Mouse (Mus musculus) skeletal muscle tissue, adult 2 months (tissue): ENCODE measurements around the gene Muc1.

Source experiments
- DNase-seq: peaks from one replicate; pipeline ENCODE4 v3.0.0-alpha.2; 2012; ENCODE audit warnings: low read depth, low spot score

Muc1 gene

GRCm38 (mm10) chr3:89270051-89270755 lies 41.3 kb downstream of the Muc1 start, which contains the start of gene Slc50a1:
Gene Slc50a1, minus strand, starts transcription at chr3:89270570.
- peak; percentile 67 for DNase-seq

GRCm38 (mm10) chr3:89270891-89271290 lies 42.0 kb downstream of the Muc1 start:
- DNase-seq, result peak; percentile 35

DNA sequence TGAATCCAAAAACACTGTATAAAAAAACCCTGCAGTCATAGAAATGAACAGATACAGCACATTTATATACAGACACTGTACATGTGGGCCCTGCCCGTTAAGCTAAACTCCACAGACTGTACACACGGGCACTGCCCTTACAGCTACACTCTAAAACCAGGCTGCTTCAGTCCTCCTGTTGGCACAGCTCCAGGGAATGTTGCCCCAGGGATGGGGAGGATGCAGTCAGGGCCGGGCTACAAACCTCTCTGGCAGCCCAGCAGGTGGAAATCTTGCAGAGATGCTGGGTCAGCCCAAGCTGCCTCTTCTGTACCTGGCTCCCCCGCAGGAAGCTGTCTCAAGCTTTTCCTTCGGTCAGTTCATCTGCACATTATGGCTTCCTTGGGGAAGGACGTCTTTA lies 42.9 kb downstream of the Muc1 start:
- DNase-seq, result no peak

GRCm38 (mm10) chr3:89276061-89276460 lies 47.2 kb downstream of the Muc1 start:
- DNase-seq, result no peak

- peak; percentile 82 for DNase-seq
These were observed 48.6 kb downstream of the Muc1 start for GRCm38 (mm10) chr3:89277281-89278021.

- peak; percentile 58 for DNase-seq
These were observed 49.2 kb downstream of the Muc1 start for GRCm38 (mm10) chr3:89278107-89278506.

- no peak for DNase-seq
These were observed 49.8 kb downstream of the Muc1 start for GRCm38 (mm10) chr3:89278643-89279042.

- DNase-seq, result peak; percentile 75
These were observed 50.5 kb downstream of the Muc1 start for GRCm38 (mm10) chr3:89279153-89279890.

- DNase-seq, result no peak
These were observed 51.3 kb downstream of the Muc1 start for GRCm38 (mm10) chr3:89280050-89280605.

DNA sequence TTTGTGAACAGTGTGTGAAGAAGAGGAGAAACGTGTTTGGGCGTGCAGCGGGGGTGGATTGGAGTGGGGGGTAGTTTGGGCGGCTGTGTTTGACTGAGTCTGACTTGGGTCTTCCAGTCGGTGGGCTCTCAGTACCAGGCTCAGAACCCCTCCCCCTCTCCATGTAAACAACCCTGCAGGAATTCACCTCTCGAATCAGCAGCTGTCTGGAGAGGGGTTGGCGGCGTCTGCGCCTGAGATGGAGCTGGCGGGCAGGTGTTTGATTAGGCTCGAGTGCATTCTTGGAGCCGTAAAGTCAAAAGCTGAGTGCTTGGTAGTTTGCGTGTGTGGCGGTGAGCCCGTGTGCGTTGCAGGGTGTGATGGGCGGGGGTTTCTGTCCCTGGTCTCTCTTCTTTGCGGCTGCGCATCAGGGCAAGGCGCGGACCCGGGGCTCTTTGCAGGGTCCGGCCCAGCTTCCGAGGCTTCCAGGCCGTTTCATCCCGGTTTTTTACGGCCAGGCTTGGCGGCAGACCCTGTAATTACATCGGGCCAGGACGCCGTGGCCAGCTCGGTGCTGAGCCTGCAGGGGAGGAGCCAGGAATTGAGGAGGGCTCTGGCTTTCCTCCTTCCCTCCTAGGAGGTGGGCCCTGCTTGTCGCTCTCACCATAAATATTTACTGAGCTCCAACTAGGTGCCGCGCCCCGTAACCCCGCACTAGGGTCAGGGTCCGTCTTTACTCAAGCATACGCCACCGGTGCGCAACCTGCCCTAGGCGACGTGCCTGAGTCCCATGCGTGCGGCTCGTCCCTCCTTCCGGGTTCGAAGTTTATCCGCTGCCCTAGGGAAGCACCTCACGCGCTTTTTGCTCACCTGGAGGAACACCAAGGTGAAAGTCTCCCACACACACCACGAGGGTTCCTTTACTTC lies 52.0 kb downstream of the Muc1 start, which contains the start of gene Efna1:
Gene Efna1 (minus strand): TSS at position 537 of the 906 bp plus-strand sequence.
- peak; percentile 43 for DNase-seq

DNA sequence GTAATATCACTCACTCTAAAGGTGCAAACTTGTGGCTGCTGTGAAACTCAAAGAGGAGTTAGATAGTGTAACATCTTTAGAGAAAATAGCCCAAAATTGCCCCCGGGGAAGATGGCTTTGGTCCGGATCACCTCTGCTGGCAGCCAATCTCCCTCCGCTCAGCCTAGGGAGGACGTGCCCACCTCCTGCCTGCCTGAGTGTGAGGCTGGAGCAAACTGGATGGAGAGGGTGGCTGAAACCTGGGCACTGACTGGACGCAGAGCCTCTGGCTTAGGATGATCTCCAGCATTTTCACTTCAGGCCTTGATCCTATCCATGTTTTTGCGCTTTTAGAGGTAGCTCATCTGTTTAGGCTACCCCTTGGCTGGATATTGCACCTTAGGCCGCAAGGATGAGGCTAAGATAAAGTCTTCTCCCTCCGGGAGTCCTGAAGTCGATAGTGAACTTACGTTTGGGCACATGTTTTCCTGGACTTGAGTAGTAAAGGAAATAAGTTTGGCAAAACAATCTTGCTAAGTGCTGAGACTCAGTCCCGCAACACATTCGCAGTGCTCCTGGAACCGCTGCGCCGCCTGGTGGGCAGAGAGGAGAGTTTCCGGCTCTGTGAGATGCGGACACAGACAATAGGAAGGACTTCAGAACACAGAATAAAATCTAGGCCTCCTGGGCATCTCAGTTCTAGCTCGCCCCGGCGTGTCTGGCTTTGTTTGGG lies 52.9 kb downstream of the Muc1 start:
- peak; percentile 71 for DNase-seq

DNA sequence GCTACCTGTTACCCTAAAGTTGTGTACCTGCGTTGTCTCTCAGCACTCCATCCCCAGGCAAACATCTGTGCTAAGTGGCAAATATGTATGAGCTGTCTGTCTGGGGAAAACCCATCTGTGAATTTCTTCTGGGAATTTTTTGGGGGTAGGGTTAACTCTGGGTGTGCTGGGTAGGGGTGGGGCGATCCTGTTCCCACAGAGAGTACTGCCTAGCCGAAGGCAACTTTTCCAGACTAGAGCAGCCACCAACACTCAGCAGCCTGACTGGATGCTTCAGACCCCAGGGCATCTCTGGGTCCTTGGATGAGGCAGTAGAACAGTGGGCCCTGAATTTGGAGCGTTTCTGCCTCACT lies 53.4 kb downstream of the Muc1 start:
- DNase-seq, result no peak
